Mouse (Mus musculus) left cerebral cortex, adult 2 months (tissue): ENCODE measurements around the gene Arap1. TPM values are rescaled to one million over a fixed set of nuclear protein-coding genes. Genes with fewer than 3 reads are reported as not detected.

Experiments used
- DNase-seq, 2 experiments: peaks; one replicate each; pipeline ENCODE4 v3.0.0; 2021 to 2022; ENCODE audit warnings: low spot score in 2 of 2, mixed read lengths in 1 of 2; ENCODE audit errors: extremely low spot score in 1 of 2
- H3K27ac ChIP-seq: fragments of 200-600 bp; 2 replicates; pipeline ENCODE4 v1.8.1; 2022
- H3K4me3 ChIP-seq: fragments of 200-600 bp; 2 replicates; pipeline ENCODE4 v1.8.1; 2022
- CTCF ChIP-seq: fragments of 200-600 bp; IDR thresholded peaks from 2 replicates; pipeline ENCODE4 v1.8.1; 2022; ENCODE audit warnings: antibody characterized with exemption, mild to moderate bottlenecking, moderate library complexity
- intact Hi-C: fragments of 180-260 bp; cut with DNase I; formaldehyde crosslinking; loops from one replicate; pipeline ENCODE4 v1.15.1; 2025
- long read RNA-seq, 2 experiments: library from polyadenylated mRNA; stranded (forward); transcript quantifications; one replicate each; pipeline ENCODE4 v2.0.0; 2021; ENCODE audit warnings: borderline mapping rate in 2 of 2
- total RNA-seq, 2 experiments: library from RNA; stranded (reverse); gene quantifications; 2 replicates each; pipeline ENCODE4 v1.2.3; 2021

Arap1 gene
- total RNA-seq: 10 to 100 TPM; 16.6 to 22.1 TPM
- long read RNA-seq, experiment 1, full-length matches to known transcripts: 12 of 30 reads
- long read RNA-seq, experiment 1, partial matches to known transcripts: 6 of 30 reads
- long read RNA-seq, experiment 1, other reads (novel, unspliced or antisense): 12 of 30 reads
- long read RNA-seq, experiment 2, full-length matches to known transcripts: 13 of 29 reads
- long read RNA-seq, experiment 2, partial matches to known transcripts: 6 of 29 reads
- long read RNA-seq, experiment 2, other reads (novel, unspliced or antisense): 10 of 29 reads

DNA sequence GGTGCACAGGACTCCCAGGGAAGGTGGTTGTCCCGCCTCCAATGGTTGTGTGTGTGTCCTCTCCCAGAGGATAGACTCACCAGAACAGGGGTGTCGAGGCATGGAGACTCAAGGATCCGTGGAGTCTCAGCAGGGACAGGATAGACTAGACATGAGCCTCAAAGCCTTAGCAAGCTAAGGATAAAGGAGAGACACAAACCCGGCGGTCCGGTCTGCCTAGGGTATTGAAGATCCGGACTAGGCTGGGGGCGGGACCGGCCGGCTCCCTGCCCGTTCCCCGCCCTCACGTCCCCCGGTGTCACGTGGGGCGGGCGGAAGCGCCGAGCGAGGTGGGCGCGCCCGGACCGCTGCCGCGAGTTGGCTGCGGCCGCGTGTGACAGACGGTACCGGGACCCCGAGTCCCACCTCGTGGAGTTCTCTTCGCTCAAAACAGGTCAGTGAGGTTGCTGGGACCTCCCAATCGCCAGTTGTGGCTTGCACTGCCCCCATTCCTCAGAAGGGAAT lies at the start of gene Arap1:
Arap1 (plus strand) TSS at position 301 of the 504 bp plus-strand sequence.
- peak within 1 kb of the TSS; percentile 74 for H3K27ac ChIP-seq
- intact Hi-C loops: no loop called here
- TF ChIP-seq CTCF: no peak
- DNase-seq: peak in 1 of 2 experiments; percentile 30
- peak within 1 kb of the TSS; percentile 67 for H3K4me3 ChIP-seq

GRCm38 (mm10) chr7:101298375-101298774 lies 49.5 kb upstream of the Arap1 start:
- Histone ChIP-seq H3K4me3 (no peak overlapping the region), H3K27ac (no peak overlapping the region)
- TF ChIP-seq CTCF: no peak
- DNase-seq: no peak
- intact Hi-C loops: no loop called here

DNA sequence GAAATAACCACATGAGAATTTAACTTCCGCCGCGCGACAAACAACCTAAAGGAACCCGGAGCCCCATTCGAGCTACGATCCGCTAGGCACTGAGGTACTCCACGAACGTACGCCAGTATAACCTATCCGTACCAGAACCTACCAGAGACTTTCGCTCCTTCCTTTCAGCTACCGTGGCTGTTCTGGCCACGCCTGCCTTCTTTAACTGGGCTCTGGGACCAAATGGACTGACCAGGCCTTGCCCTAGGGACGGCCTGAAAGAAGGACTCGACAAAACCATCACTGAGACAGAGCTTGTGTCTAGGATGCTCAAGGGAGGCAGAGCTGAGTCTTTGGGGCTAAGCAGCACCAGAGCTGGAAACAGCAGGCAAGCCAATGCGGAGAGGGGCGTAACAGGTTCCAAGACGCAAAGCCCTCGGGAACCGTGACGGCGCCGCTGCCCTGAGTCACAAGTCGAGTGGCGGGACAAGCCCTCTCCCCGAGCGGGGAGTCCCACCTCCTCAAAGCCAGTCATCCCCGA lies 46.4 kb upstream of the Arap1 start:
- intact Hi-C loops: loop anchor here (10.0 kb wide), 1 partner anchor 313 kb away; no protein-coding TSS in a partner anchor
- DNase-seq: no peak
- no peak for TF ChIP-seq CTCF
- H3K27ac ChIP-seq: peak overlapping the region; percentile 85
- peak overlapping the region; percentile 73 for H3K4me3 ChIP-seq

- intact Hi-C loops: loop anchor here (10.0 kb wide), 1 partner anchor 313 kb away; no protein-coding TSS in a partner anchor
- peak within 1 kb of the TSS; percentile 73 for H3K4me3 ChIP-seq
- peak within 1 kb of the TSS; percentile 85 for H3K27ac ChIP-seq
- peak; percentile 51 for TF ChIP-seq CTCF
- DNase-seq: peak; percentile 92 to 93
Observed at GRCm38 (mm10) chr7:101301881-101302456, 45.9 kb upstream of the Arap1 start, which contains the start of gene Atg16l2. TSS of gene Atg16l2 (minus strand) at chr7:101302251.

- no peak for DNase-seq
- peak overlapping the region; percentile 85 for H3K27ac ChIP-seq
- peak overlapping the region; percentile 73 for H3K4me3 ChIP-seq
- intact Hi-C loops: loop anchor here (10.0 kb wide), 1 partner anchor 312 kb away; no protein-coding TSS in a partner anchor
- no peak for TF ChIP-seq CTCF
Observed at GRCm38 (mm10) chr7:101302691-101303090, 45.2 kb upstream of the Arap1 start.

- TF ChIP-seq CTCF: no peak
- intact Hi-C loops: loop anchor here (10.0 kb wide), 1 partner anchor 308 kb away; no protein-coding TSS in a partner anchor
- DNase-seq: no peak
- no peak overlapping the region for H3K4me3 ChIP-seq
- no peak overlapping the region for H3K27ac ChIP-seq
Observed at GRCm38 (mm10) chr7:101306841-101307240, 41.0 kb upstream of the Arap1 start.

GRCm38 (mm10) chr7:101309985-101310326 lies 37.9 kb upstream of the Arap1 start:
- no peak for DNase-seq
- intact Hi-C loops: loop anchor here (1.0 to 10.0 kb wide), 2 partner anchors 64 to 305 kb away; no protein-coding TSS in a partner anchor
- peak overlapping the region; percentile 100 for H3K27ac ChIP-seq
- no peak for TF ChIP-seq CTCF
- peak overlapping the region; percentile 58 for H3K4me3 ChIP-seq

DNA sequence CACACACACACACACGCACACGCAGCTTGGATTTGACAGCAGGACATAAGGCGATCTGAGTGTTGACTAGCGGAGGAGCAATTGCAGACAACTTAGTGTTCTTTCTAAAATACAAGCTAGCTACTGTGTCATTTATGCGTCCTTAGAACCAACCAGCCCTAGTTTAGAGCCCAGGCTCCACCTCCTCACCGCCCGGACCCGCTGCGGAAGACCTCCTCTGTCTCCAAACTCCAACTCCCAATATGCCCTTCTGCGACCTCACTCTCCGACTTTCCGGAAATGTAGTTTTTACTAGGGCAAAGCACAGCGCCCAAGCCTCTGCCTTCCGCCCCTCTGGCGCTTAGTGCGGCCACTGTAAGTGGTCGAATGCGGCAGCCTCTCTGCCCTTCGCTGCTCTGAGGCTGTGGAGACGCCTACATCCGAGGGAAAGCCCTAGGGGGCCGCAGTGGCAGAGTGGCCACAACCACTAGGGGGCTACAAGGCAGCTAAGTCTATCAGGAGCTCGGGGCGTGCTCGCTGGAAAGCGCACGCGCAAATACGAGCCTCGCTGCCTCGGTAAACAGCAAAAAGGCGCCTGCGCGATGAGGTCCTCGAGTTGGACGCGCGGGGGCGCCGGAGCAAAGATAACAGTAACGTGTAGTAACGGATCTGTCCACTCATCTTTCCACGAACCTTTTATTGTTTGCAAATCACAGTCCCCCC lies 37.4 kb upstream of the Arap1 start:
- intact Hi-C loops: loop anchor here (1.0 kb wide), 1 partner anchor 64 kb away; no protein-coding TSS in a partner anchor
- H3K4me3 ChIP-seq: peak overlapping the region; percentile 58
- TF ChIP-seq CTCF: peak; percentile 96
- H3K27ac ChIP-seq: peak overlapping the region; percentile 100
- peak; percentile 96 to 97 for DNase-seq

DNA sequence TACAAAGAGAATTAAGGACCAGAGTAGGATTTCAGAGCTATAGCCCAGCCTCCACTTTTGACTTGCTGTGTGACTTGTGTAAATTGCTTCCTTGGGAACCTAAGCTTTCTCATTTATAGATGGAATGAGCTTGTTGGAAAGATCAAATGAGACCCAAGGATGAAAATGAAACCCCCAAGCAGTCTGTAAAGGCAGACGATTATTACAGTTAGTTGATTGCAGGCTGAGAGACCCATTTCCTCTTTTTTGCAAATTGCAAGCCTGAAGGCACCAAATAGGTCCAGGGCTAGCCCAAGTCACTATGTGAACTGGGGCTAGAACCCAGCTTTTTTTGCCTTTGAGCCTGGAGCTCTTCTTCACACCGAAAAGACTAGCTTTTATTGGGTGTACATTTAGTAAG lies 36.8 kb upstream of the Arap1 start:
- Histone ChIP-seq H3K27ac (peak overlapping the region; percentile 100), H3K4me3 (peak overlapping the region; percentile 58)
- TF ChIP-seq CTCF: no peak
- no peak for DNase-seq
- intact Hi-C loops: no loop called here

- intact Hi-C loops: no loop called here
Observed at GRCm38 (mm10) chr7:101313033-101313432, 34.8 kb upstream of the Arap1 start.

DNA sequence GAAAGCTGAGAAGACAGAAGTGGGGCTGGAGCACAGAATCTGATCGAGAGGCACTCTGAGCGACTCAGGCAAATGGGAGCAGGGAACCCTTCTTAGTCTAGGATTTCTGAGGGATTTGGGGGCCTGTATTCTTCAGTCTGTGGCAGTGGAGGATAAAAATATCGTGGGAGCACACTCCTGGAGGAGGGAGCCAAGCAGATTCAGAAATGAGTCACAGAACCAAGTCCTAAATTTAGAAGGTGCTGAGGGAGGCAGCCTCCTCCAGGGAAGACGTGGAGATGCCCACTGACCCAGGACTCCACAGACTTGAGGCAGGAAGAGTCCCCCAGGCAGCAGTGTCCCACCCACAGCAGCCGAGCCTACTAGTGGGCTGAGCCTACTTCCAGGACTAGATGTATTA lies 33.5 kb upstream of the Arap1 start:
- intact Hi-C loops: loop anchor here (1.0 kb wide), 1 partner anchor 14 kb away; no protein-coding TSS in a partner anchor
- Histone ChIP-seq H3K27ac (peak overlapping the region; percentile 92), H3K4me3 (no peak overlapping the region)
- peak; percentile 49 to 58 for DNase-seq
- no peak for TF ChIP-seq CTCF

More at GRCm38 (mm10) chr7:101313033-101313432, 34.8 kb upstream of the Arap1 start:
- DNase-seq: no peak
- Histone ChIP-seq H3K27ac (peak overlapping the region; percentile 92; the same call in 1 of the 2 replicates), H3K4me3 (no peak overlapping the region)
- TF ChIP-seq CTCF: no peak
